Mouse (Mus musculus): ENCODE measurements around the gene Usp43. TPM values are rescaled to one million over a fixed set of nuclear protein-coding genes. Genes with fewer than 3 reads are reported as not detected.

The Usp43 gene
- total and polyA plus RNA-seq, 3 experiments: not detected

DNA sequence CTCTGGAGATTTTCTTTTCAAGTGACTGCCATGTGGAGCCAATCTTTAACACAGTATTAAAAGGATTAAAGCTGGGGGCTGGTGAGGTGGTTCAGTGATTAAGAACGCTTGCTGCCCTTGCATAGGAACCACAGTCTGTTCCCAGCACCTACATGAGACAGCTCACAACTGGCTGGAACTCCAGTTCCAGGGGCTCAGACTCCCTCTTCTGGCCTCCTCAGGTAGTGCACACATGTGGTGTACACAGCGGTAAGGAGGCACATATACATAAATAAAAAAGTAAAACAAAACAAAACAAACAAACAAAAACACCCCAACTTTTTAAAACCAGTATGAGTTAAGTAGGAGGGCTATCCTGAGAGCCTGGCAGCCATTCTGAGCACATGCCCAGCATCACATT lies 36.0 kb downstream of the Usp43 start:
- DNase-seq (ENCODE audit: low read depth, low spot score): no peak
- no peaks in the 10 kb centered on the region for H3K4me1 ChIP-seq (ENCODE audit: control insufficient read depth in 1 of 2, insufficient read depth in 2 of 2, low read length in 2 of 2)
- no peak overlapping the region for H3K4me3 ChIP-seq (ENCODE audit: control insufficient read depth in 1 of 2, insufficient read depth in 1 of 2, low read depth in 2 of 2, low read length in 2 of 2)
- no peaks in the 10 kb centered on the region; the same call in 1 of the 2 replicates for H3K9me3 ChIP-seq (replicated peaks; ENCODE audit: insufficient read depth, low read length)
- no peaks in the 10 kb centered on the region for H3K27me3 ChIP-seq (ENCODE audit: control insufficient read depth in 1 of 2, insufficient read depth in 2 of 2, low read length in 2 of 2)
- no peaks in the 10 kb centered on the region for H3K36me3 ChIP-seq (ENCODE audit: control insufficient read depth in 1 of 2, insufficient read depth in 2 of 2, low read length in 2 of 2)
- no peak overlapping the region for H3K27ac ChIP-seq (ENCODE audit: control insufficient read depth, low read depth, low read length)
- TF ChIP-seq CTCF (IDR thresholded peaks at IDR 0.05 in 2 of 3, conservative IDR thresholded peaks at IDR 0.05 in 1 of 3; ENCODE audit: control insufficient read depth in 1 of 3, insufficient read depth in 1 of 3, low read depth in 2 of 3, low read length in 3 of 3, poor library complexity in 1 of 3, severe bottlenecking in 1 of 3) (peak in 2 of 3 experiments; percentile 3 to 5; a peak in 1 of 6 replicates), MXI1 (IDR thresholded peaks at IDR 0.05; ENCODE audit: low read depth, low read length) (no peak)
- H3K9ac ChIP-seq (ENCODE audit: control insufficient read depth, low read depth, low read length, poor library complexity, severe bottlenecking): no peak overlapping the region
- H3K79me2 ChIP-seq (ENCODE audit: control insufficient read depth, insufficient read depth, low read length, poor library complexity): no peaks in the 10 kb centered on the region

DNA sequence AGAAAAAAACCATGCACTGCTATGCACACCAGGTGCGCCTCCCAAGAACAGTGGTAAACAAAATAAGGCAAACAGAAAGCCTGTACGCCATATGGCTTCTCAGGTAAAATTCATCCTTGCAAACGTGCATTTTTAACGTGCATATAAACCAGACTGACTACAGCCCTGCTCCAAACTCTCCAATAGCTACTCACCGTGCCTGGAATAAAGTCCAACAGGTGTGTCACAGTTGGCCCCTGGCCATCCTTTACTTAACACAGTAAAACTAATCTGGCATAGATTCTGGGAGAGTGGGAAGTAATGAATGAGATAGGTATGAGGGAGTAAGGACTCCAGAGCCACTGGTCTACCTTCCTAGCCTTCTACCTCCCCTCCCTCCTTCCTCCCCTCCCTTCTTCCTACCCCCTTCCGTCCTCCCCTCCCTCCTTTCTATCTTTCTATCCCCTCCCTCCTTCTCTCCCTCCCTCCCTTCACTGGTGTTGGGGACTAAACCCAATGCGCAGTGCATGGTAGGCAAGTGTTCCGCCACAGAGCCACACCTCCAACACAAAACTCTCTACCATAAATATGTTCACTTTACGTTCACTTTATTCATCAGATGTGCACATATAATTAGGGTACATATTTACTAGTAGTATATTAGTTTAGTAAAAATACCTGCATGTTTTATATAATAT lies 56.3 kb downstream of the Usp43 start:
- no peak overlapping the region for H3K9ac ChIP-seq (ENCODE audit: control insufficient read depth, low read depth, low read length, poor library complexity, severe bottlenecking)
- no peak for DNase-seq (ENCODE audit: low read depth, low spot score)
- H3K4me3 ChIP-seq (ENCODE audit: control insufficient read depth in 1 of 2, insufficient read depth in 1 of 2, low read depth in 2 of 2, low read length in 2 of 2): no peak overlapping the region
- no peak overlapping the region for H3K27ac ChIP-seq (ENCODE audit: control insufficient read depth, low read depth, low read length)
- no peak for TF ChIP-seq ELF1 (IDR thresholded peaks at IDR 0.05; ENCODE audit: low read depth, low read length)
- TF ChIP-seq ZC3H11A (IDR thresholded peaks at IDR 0.05; ENCODE audit: low read depth, low read length): no peak
- TF ChIP-seq BHLHE40 (IDR thresholded peaks at IDR 0.05; ENCODE audit: borderline replicate concordance, low read depth, low read length): no peak
- no peak for TF ChIP-seq RAD21 (IDR thresholded peaks at IDR 0.05; ENCODE audit: low read depth, low read length)
- no peak for TF ChIP-seq ZMIZ1 (IDR thresholded peaks at IDR 0.05; ENCODE audit: low read depth, low read length)
- TF ChIP-seq CHD1 (IDR thresholded peaks at IDR 0.05; ENCODE audit: low read depth, low read length): no peak
- no peak for TF ChIP-seq ZNF384 (IDR thresholded peaks at IDR 0.05; ENCODE audit: low read depth, low read length)
- TF ChIP-seq JUND (IDR thresholded peaks at IDR 0.05; ENCODE audit: low read depth, low read length): no peak
- TF ChIP-seq MAX (IDR thresholded peaks at IDR 0.05; ENCODE audit: low read length): no peak
- no peak for TF ChIP-seq GABPA (IDR thresholded peaks at IDR 0.05; ENCODE audit: low read depth, low read length)
- no peak for TF ChIP-seq SMC3 (IDR thresholded peaks at IDR 0.05; ENCODE audit: low read depth, low read length)
- no peak for TF ChIP-seq TAL1 (IDR thresholded peaks at IDR 0.05; ENCODE audit: low read length)
- TF ChIP-seq MYC (IDR thresholded peaks at IDR 0.05; ENCODE audit: low read depth, low read length): no peak
- no peak for TF ChIP-seq MYB (IDR thresholded peaks at IDR 0.05; ENCODE audit: low read depth, low read length)
- TF ChIP-seq NRF1 (IDR thresholded peaks at IDR 0.05; ENCODE audit: insufficient read depth, low read depth, low read length, poor library complexity, severe bottlenecking): no peak
- TF ChIP-seq TBP (IDR thresholded peaks at IDR 0.05; ENCODE audit: low read depth, low read length): no peak
- no peaks in the 10 kb centered on the region for H3K79me2 ChIP-seq (ENCODE audit: control insufficient read depth, insufficient read depth, low read length, poor library complexity)
- H3K27me3 ChIP-seq (ENCODE audit: control insufficient read depth in 1 of 2, insufficient read depth in 2 of 2, low read length in 2 of 2): no peaks in the 10 kb centered on the region
- H3K36me3 ChIP-seq (ENCODE audit: control insufficient read depth in 1 of 2, insufficient read depth in 2 of 2, low read length in 2 of 2): no peaks in the 10 kb centered on the region
- no peaks in the 10 kb centered on the region for H3K4me1 ChIP-seq (ENCODE audit: control insufficient read depth in 1 of 2, insufficient read depth in 2 of 2, low read length in 2 of 2)
- no peaks in the 10 kb centered on the region for H3K9me3 ChIP-seq (replicated peaks; ENCODE audit: insufficient read depth, low read length)

All from MEL (cell line).